Mouse (Mus musculus) forebrain, embryonic 10.5 days (tissue): ENCODE results near the gene Zfp329. TPM values are rescaled to one million over a fixed set of nuclear protein-coding genes. Genes with fewer than 3 reads are reported as not detected.
A peak's percentile ranks its signal among the peaks of the same experiment; 100 is the strongest.
"Not testable (repeated sequence)": the region's sequence is repeated elsewhere in the genome, so short reads cannot be mapped to it uniquely, and the experiment has no call there.

Experiments
- DNase-seq: peaks from one replicate; pipeline ENCODE4 v3.0.0-alpha.2; 2017; ENCODE audit warnings: low spot score; ENCODE audit errors: extremely low spot score
- H3K27ac ChIP-seq: fragments of 300-500 bp; sonication (generic); 2 replicates; pipeline ENCODE4 v1.5.1; 2016; ENCODE audit warnings: mild to moderate bottlenecking
- H3K27me3 ChIP-seq: fragments of 300-500 bp; sonication (generic); 2 replicates; pipeline ENCODE4 v1.6.1; 2016; ENCODE audit warnings: mild to moderate bottlenecking; ENCODE audit not compliant: poor library complexity, severe bottlenecking
- H3K36me3 ChIP-seq: fragments of 300-500 bp; sonication (generic); replicated peaks from 2 replicates; pipeline ENCODE4 v1.6.1; 2016; ENCODE audit warnings: mild to moderate bottlenecking, moderate library complexity
- H3K4me1 ChIP-seq: fragments of 300-500 bp; sonication (generic); 2 replicates; pipeline ENCODE4 v1.6.1; 2016
- H3K4me3 ChIP-seq: fragments of 300-500 bp; sonication (generic); 2 replicates; pipeline ENCODE4 v1.5.1; 2016; ENCODE audit warnings: mild to moderate bottlenecking, moderate library complexity
- H3K9me3 ChIP-seq: fragments of 300-500 bp; sonication (generic); 2 replicates; pipeline ENCODE4 v1.6.1; 2016; ENCODE audit warnings: mild to moderate bottlenecking, moderate library complexity
- WGBS: fragments of 180-500 bp; shearing (Covaris S2); methylation state at CpG from one replicate; pipeline ENCODE4 v1.1.7; 2016; 5-methylcytosine and 5-hydroxymethylcytosine counted together
- polyA plus RNA-seq: library from polyadenylated mRNA; unstranded; fragments of >200 nt; fragmentation: Nextera tagmentation; extraction: Ambion mirVana; gene quantifications from 2 replicates; pipeline ENCODE4 v1.2.1, GENCODE M21; 2016

The Zfp329 gene
- 17.8 and 18.4 TPM in 2 replicates for polyA plus RNA-seq

- 1% methylated on average over 40 of the region's 40 CpGs for WGBS
- Histone ChIP-seq H3K9me3 (peaks cover 50% of the 10 kb centered on the region), H3K27me3 (no peaks in the 10 kb centered on the region), H3K27ac (peak within 1 kb of the TSS; percentile 96), H3K4me1 (peaks cover 7% of the 10 kb centered on the region), H3K36me3 (peaks cover 32% of the 10 kb centered on the region), H3K4me3 (peak within 1 kb of the TSS; percentile 81)
- peak; percentile 92 for DNase-seq
Observed at GRCm38 (mm10) chr7:12818521-12819295, at the start of gene Zfp329. Gene Zfp329 (minus strand): TSS chr7:12818858.

- H3K9me3 ChIP-seq: peaks cover 59% of the 10 kb centered on the region
- H3K4me3 ChIP-seq: peak overlapping the region; percentile 57
- 94% methylated on average over 4 of the region's 4 CpGs for WGBS
- H3K36me3 ChIP-seq: peaks cover 50% of the 10 kb centered on the region
- DNase-seq: no peak
- H3K4me1 ChIP-seq: peaks cover 10% of the 10 kb centered on the region; the same call in 1 of the 2 replicates
- H3K27me3 ChIP-seq: no peaks in the 10 kb centered on the region
- no peak overlapping the region for H3K27ac ChIP-seq
Observed at GRCm38 (mm10) chr7:12835779-12836178, 17.1 kb upstream of the Zfp329 start.

- 44% methylated on average over 13 of the region's 13 CpGs for WGBS
- H3K36me3 ChIP-seq: peaks cover 45% of the 10 kb centered on the region
- peaks cover 10% of the 10 kb centered on the region; the same call in 1 of the 2 replicates for H3K4me1 ChIP-seq
- H3K9me3 ChIP-seq: peaks cover 54% of the 10 kb centered on the region
- H3K27ac ChIP-seq: peak overlapping the region; percentile 91
- no peak for DNase-seq
- peak overlapping the region; percentile 57 for H3K4me3 ChIP-seq
- H3K27me3 ChIP-seq: no peaks in the 10 kb centered on the region
Observed at GRCm38 (mm10) chr7:12835193-12835671, 16.6 kb upstream of the Zfp329 start.

GRCm38 (mm10) chr7:12834162-12835120, 15.8 kb upstream of the Zfp329 start, which contains the start of gene Zfp110:
Gene Zfp110 (plus strand): TSS chr7:12834761.
- peak; percentile 89 for DNase-seq
- no peaks in the 10 kb centered on the region for H3K27me3 ChIP-seq
- H3K9me3 ChIP-seq: peaks cover 48% of the 10 kb centered on the region
- H3K36me3 ChIP-seq: peaks cover 37% of the 10 kb centered on the region
- peak within 1 kb of the TSS; percentile 57 for H3K4me3 ChIP-seq
- H3K4me1 ChIP-seq: peaks cover 10% of the 10 kb centered on the region; the same call in 1 of the 2 replicates
- WGBS: 3% methylated on average over 47 of the region's 47 CpGs
- peak within 1 kb of the TSS; percentile 91 for H3K27ac ChIP-seq

- no peak for DNase-seq
- Histone ChIP-seq H3K4me1 (peaks cover 7% of the 10 kb centered on the region), H3K9me3 (peaks cover 63% of the 10 kb centered on the region), H3K27ac (no peak overlapping the region), H3K27me3 (no peaks in the 10 kb centered on the region), H3K4me3 (no peak overlapping the region), H3K36me3 (peaks cover 63% of the 10 kb centered on the region)
- 92% methylated on average over 8 of the region's 8 CpGs for WGBS
Observed at GRCm38 (mm10) chr7:12815566-12815965, 3.1 kb downstream of the Zfp329 start.

- no peak for DNase-seq
- Histone ChIP-seq H3K27ac (peak overlapping the region; percentile 88), H3K36me3 (peaks cover 33% of the 10 kb centered on the region), H3K4me1 (peaks cover 17% of the 10 kb centered on the region), H3K9me3 (peaks cover 15% of the 10 kb centered on the region), H3K4me3 (peak overlapping the region; percentile 56), H3K27me3 (no peaks in the 10 kb centered on the region)
- under 1% methylated on average over 16 of the region's 16 CpGs for WGBS
Observed at GRCm38 (mm10) chr7:12803727-12804071, 15.0 kb downstream of the Zfp329 start.

- WGBS: 5% methylated on average over 31 of the region's 31 CpGs
- Histone ChIP-seq H3K9me3 (peaks cover 9% of the 10 kb centered on the region; the same call in 1 of the 2 replicates), H3K36me3 (peaks cover 30% of the 10 kb centered on the region), H3K4me3 (peak within 1 kb of the TSS; percentile 56), H3K27me3 (no peaks in the 10 kb centered on the region), H3K27ac (peak within 1 kb of the TSS; percentile 88), H3K4me1 (peaks cover 17% of the 10 kb centered on the region)
- DNase-seq: peak; percentile 82
Observed at GRCm38 (mm10) chr7:12802866-12803726, 15.6 kb downstream of the Zfp329 start, which contains the start of gene Zscan18. Gene Zscan18 (minus strand): TSS chr7:12803635.

GRCm38 (mm10) chr7:12799554-12799953, 19.1 kb downstream of the Zfp329 start:
- no peak overlapping the region for H3K4me3 ChIP-seq
- H3K9me3 ChIP-seq: peaks cover 14% of the 10 kb centered on the region
- H3K27me3 ChIP-seq: no peaks in the 10 kb centered on the region
- H3K4me1 ChIP-seq: peaks cover 17% of the 10 kb centered on the region
- DNase-seq: no peak
- peaks cover 10% of the 10 kb centered on the region for H3K36me3 ChIP-seq
- 91% methylated on average over 1 of the region's 1 CpGs for WGBS
- H3K27ac ChIP-seq: no peak overlapping the region

- no peak overlapping the region for H3K4me3 ChIP-seq
- H3K9me3 ChIP-seq: peaks cover 16% of the 10 kb centered on the region
- DNase-seq: no peak
- peaks cover 10% of the 10 kb centered on the region for H3K36me3 ChIP-seq
- H3K27me3 ChIP-seq: no peaks in the 10 kb centered on the region
- H3K4me1 ChIP-seq: peaks cover 4% of the 10 kb centered on the region
- H3K27ac ChIP-seq: no peak overlapping the region
- 69% methylated on average over 2 of the region's 2 CpGs for WGBS
Observed at GRCm38 (mm10) chr7:12797971-12798370, 20.7 kb downstream of the Zfp329 start.

- WGBS: 91% methylated on average over 11 of the region's 11 CpGs
- not testable (repeated sequence) for H3K27ac ChIP-seq, DNase-seq, H3K4me1 ChIP-seq, H3K36me3 ChIP-seq, H3K4me3 ChIP-seq, H3K27me3 ChIP-seq
- peaks cover 16% of the 10 kb centered on the region for H3K9me3 ChIP-seq
Observed at GRCm38 (mm10) chr7:12792624-12793023, 26.0 kb downstream of the Zfp329 start.

GRCm38 (mm10) chr7:12788025-12788424, 30.6 kb downstream of the Zfp329 start:
- Histone ChIP-seq H3K4me3 (no peak overlapping the region), H3K27ac (no peak overlapping the region), H3K27me3 (no peaks in the 10 kb centered on the region), H3K36me3 (no peaks in the 10 kb centered on the region), H3K9me3 (no peaks in the 10 kb centered on the region), H3K4me1 (peaks cover 7% of the 10 kb centered on the region; the same call in 1 of the 2 replicates)
- DNase-seq: peak; percentile 13
- WGBS: 25% methylated on average over 5 of the region's 5 CpGs

- Histone ChIP-seq H3K27me3 (no peaks in the 10 kb centered on the region), H3K9me3 (no peaks in the 10 kb centered on the region), H3K36me3 (no peaks in the 10 kb centered on the region), H3K4me1 (peaks cover 7% of the 10 kb centered on the region; the same call in 1 of the 2 replicates), H3K27ac (no peak overlapping the region), H3K4me3 (no peak overlapping the region)
- WGBS: 83% methylated on average over 6 of the region's 6 CpGs
- peak; percentile 10 for DNase-seq
Observed at GRCm38 (mm10) chr7:12787333-12787732, 31.3 kb downstream of the Zfp329 start.
